Mouse (Mus musculus) kidney, postnatal 4 days (tissue): Measurements from ENCODE around the gene Dcaf11.

Source experiments
- DNase-seq, 2 experiments: peaks; one replicate each; pipeline ENCODE4 v3.0.0; 2021; ENCODE audit warnings: mixed read lengths in 2 of 2

Dcaf11 gene

DNA sequence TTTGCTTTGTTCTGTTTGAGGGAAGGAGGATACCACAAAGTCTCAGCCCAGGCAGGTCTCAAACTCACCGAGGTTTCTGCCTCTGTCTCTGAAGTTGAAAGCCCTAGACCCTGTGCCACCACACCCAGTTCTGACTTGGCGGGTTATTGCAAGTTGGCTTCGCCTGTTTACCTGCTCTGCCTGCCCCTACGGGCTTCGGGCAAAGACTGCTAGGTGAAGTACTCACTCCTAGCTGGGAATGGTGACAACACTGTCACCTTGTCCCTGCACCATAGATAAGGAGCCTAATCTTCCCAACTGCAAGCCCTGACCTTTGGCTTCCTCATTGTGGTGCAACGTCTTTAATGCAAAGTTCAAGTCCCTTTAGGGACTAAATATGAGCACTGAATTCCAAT lies 25.8 kb downstream of the Dcaf11 start:
- DNase-seq = no peak

DNA sequence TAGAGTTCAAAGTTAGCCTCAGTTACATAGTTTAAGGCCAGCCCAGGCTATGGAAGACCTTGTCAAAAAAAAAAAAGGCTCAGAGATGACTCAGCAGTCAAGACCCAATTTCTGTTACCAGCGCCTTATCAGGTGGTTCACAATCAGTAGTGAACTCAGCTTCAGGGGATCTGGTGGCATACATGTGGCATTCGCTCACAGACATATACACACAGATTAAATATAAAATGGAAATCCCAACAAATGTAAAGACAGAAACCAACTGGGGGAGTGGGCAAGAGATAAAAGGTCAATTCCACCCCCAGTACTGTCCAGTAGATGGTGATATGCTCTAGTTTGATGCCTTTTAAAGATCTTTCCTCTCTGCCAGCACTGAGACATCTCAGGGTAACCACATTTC lies 26.3 kb downstream of the Dcaf11 start:
- DNase-seq = no peak

DNA sequence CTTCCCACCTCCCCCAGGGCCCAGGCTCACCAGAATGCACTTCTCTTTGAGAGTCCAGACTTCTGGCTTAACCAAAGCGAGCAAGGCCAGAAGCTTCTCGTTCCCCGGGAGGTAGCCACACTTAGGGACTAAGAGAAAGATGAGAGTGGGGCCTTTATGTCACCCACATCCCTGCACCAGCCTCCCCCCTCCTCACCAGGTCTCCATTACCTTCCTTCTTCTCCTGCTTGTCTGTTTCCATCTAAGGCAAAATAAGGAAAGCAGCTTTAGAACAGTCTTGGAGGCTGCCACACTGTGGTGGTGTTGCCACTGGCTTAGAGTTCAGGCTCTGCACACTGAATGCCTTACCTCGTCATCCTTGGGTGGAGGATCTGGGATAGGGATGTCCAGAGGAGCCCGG lies 29.5 kb downstream of the Dcaf11 start:
- no peak for DNase-seq

DNA sequence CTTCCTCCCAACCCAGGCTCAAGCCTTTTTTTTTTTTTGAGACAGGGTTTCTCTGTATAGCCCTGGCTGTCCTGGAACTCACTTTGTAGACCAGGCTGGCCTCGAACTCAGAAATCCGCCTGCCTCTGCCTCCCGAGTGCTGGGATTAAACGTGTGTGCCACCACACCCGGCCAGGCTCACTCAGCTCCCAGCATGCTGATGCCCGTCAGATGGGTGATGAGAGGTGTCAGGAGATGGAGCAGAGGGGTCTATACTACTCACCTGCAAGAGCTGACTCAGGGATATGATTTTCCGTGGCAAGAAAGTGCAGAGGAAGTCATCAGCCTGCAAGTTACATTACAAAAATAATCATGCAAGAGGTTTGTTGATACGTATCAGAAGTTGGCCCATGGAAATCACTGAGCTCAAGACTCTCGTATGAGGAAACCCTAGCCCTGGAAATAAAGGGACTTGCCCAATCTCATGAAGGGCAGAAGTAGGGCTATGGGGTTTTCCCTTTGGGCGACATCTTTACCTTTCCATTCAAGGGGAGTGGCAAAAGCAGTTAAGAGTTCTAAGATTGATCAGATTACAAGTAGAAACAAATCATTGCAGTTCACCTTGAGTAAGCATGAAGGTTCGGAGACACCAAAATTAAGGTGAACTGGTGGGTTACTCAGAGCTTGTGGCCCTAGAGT lies 30.1 kb downstream of the Dcaf11 start:
- DNase-seq = no peak

DNA sequence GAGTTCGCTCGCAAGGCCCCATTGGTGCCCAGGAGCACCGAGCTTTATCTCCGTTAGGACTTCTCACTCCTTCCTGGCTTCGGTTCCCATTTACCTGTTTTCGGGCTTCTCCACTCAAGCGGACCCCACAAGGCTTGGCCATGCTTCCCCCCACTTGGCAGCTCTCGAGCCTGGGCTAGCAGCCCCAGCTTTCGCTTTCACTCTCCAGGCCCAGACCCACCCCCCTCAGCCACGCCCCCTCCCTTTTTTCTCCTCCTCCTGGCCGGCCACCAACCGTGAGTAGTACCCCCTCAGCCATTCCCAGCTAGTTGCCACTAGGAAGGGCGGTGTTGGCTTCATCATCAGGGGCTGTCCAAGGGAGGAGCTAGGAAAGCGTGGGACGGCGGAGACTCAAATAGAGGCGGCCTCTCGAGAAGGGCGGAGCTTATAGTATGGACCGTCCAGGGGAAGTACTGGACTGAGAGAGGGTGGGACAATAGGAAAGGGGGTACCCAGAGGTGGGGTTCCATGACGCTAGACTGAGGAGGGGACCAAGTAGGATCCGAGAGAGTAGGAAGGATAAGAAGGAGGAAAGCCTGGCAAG lies 31.0 kb downstream of the Dcaf11 start, which contains the start of gene Psme2:
Psme2 (minus strand) TSS at position 366 of the 583 bp plus-strand sequence.
- DNase-seq = peak; percentile 92 to 95

DNA sequence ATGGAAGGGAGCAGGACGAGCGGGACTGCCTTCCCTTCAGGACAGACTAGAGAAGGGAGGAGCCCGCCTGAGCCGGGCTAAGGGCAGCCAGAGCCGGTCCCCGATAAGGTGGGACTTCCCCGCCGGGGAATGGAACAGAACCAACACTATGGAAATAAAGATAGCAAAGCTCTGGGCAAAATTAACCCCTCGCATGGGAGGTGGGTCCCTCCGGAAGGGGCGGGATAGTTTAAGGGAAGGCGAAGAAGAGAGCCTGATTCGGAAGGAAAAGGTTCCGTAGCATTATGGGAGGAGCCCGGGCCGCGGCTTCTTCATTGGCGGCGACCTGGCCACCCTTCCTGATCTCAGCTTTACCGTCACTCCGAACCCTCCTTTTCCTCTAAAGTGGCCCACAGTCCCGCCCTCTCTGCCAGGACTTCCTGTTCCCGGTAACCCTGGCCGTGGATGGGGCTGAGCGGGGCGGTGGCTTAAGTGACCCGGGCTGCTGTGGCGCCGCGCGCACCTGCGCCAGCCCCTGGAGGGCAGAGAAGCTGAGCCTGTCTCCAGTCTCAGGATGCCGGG lies 31.6 kb downstream of the Dcaf11 start, which contains the start of gene Rnf31:
Rnf31 (plus strand) TSS at position 378 of the 561 bp plus-strand sequence.
- DNase-seq = peak; percentile 94 to 97

DNA sequence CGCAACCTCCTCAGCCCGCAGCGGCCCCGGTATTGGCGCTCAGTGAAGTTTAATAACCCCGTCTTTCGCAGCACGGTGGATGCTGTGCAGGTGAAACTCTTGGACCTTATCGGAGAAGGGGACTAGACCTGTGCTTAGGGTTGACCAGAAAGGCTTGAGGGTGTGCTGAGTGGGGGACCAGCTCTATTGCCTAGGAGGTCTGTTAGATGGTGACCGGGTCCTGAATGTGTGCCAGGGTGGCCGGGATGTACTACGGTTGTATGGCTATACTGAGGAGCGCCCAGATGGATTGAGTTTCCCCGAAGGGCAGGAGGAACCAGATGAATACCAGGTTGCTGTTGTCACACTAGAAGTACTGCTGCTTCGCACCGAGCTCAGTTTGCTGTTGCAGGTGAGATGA lies 32.4 kb downstream of the Dcaf11 start:
- peak; percentile 30 to 46 for DNase-seq

DNA sequence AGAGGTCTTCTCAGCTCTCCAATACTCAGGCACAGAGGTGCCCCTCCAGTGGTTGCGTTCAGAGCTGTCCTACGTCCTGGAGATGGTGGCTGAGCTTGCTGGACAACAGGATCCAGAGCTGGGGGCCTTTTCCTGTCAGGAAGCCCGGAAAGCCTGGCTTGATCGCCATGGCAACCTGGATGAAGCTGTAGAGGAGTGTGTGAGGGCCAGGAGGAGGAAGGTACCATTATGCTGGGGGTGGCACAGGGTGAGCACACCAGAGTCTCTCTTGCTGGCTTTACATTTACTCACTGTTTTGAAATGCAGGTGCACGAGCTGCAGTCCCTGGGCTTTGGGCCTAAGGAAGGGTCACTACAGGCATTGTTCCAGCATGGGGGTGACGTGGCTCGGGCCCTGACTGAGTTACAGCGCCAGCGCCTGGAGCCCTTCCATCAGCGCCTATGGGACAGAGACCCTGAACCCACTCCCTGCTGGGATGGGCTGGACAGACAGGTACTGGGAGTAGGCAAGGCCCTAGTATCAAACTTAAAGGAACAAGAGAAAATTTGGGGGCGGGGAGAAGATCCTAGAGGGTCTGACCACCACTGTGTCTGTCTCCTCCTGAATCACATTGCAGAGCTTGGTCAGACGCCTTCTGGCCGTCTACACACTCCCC lies 36.4 kb downstream of the Dcaf11 start:
- DNase-seq = peak in 1 of 2 experiments; percentile 48

DNA sequence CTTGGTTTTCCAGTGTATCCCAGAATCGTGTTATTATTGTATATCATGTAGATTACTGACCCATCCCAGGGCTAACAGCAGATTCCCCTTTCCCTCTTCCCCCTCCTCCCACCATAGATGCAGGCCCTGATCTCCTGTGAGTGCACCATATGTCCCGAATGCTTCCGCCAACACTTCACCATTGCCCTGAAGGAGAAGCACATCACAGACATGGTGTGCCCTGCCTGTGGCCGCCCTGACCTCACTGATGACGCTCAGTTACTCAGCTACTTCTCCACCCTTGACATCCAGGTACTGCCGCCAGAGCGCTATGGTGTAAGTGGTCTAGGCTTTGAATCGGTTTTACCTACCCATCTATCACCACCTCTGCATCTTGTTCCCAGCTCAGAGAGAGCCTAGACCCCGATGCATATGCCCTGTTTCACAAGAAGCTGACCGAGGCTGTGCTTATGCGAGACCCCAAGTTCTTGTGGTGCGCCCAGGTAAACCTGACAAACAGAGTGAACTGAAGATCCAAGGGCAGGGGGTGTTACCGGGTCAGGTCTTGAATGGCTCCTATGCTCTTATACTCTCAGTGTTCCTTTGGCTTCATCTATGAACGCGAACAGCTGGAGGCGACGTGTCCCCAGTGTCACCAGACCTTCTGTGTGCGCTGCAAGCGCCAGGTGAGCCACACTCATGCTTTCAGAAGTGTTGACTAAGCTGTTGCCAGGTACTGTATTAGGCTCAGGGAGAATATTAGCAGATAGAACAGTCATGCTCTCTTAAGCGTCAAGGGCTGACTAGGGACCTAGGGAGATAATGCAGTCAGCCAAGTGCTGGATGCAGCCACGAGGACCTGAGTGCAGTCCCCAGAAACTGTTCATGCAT lies 39.0 kb downstream of the Dcaf11 start:
- DNase-seq = no peak

DNA sequence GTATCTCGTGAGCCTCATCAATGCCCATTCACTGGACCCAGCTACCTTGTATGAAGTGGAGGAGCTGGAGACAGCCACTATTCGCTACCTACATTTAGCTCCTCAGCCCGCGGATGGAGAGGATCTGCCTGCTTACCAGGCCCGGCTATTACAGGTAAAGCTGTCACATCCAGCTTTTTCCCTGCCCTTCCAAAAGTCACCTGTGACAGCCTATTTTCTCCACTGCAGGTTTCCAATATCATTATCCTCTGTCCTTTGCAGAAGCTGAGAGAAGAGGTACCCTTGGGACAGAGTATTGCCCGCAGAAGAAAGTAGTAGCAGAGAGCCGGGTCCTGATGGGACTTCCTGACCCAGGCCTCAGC lies 43.4 kb downstream of the Dcaf11 start, which contains the start of gene Irf9:
Irf9 (plus strand) TSS at position 301 of the 362 bp plus-strand sequence.
- DNase-seq = no peak

DNA sequence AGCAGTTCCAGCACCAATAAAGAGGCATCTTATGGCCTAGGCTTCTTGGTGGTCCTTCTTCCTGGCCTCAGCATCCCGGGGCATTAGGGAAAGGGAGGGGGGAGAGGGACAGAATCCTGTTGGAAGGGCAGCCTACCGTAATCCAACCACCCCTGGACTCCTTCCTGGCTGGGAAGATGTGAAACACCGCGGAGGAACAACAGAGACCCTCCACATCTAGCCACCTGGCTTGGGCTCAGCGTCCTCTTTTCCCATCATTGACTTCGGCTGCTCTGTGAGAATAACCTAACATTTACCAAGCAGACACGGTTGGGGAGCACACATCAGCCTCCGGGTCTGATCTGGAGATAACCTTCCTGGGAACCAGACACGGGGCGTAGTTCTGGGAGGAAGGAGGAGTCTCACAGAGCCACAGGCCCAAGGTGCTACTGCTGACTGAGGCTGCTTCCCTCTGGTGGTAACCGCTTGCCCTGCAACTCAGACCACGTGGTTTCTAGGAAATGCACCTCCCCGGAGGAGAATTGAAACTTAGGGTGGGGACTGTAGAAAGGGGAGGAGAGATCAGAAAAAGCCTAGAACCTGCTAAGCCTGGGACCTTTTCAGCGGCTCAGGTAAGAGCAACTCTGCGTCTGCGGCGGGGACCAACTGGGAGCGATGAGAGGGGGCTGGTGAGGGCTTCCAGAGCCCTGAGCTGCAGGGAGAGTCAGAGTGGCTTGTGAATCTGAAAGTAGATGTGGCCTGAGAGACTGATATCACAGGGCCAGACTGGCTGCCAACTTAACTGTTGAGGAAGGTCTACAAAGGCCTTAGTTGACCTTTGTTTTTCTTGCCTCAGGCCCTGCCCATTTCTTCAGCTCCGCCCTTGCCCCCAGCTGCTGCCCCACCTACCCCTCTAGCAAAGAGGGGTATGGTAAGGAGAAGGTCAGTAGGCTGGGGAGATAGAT lies 44.1 kb downstream of the Dcaf11 start:
- peak; percentile 94 to 95 for DNase-seq

DNA sequence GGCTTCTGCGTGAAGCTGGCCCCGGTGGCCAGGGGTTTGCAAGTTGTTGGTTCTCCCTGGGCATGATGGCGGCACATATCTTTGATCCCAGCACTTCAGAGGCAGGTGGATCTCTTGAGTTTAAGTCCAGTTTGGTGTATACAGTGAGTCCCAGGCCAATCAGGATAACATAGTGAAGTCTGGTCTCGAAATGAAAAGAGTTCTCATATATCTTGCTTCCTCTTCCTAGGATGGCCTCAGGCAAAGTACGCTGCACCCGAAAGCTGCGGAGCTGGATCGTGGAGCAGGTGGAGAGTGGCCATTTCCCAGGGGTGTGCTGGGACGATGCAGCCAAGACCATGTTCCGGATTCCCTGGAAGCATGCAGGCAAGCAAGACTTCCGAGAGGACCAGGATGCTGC lies 45.0 kb downstream of the Dcaf11 start:
- no peak for DNase-seq

DNA sequence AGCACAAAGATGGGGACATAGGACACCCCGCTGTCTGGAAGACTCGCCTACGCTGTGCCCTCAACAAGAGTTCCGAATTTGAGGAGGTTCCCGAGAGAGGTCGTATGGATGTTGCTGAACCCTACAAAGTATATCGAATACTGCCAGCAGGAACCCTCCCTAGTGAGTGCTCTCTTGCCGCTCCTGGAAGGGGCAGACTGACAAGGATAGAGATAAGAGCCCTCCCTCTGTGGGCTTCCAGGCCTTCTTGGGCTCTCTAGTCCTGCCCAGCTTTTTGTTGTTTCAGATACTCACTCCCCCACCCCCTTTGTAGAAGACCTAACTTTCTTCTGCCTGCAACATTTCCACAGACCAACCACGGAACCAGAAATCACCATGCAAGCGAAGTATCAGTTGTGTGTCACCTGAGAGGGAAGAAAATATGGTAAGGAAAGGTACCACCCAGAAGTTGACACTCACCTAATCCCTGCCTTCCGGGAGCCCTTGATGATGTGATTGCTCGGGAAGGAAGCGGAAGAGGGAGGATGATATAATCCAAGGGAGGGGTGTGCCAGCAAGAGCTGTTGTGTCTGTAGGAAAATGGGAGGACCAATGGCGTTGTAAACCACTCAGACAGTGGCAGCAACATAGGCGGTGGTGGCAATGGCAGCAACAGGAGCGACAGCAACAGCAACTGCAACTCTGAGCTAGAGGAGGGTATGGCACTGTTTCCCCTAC lies 46.1 kb downstream of the Dcaf11 start:
- DNase-seq = no peak

DNA sequence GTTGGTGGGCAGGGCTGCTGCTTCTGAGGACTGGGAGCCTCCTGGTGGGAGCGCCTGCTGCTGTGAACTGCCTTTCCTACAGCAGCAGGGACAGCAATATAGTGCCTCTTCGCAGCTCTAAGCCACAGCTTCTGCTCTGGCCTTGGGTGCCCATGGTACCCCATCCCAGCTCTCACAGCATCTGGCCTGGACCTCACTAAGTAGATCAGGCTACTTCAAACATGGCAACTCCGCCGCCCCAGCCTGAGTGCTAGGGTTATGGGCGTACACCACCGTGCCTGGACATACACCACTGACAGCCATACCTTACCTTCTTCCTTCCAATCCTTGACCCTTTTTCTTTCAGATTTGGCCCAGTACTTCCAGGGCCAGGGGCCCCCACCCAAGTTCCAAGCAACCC lies 48.5 kb downstream of the Dcaf11 start:
- DNase-seq = no peak

DNA sequence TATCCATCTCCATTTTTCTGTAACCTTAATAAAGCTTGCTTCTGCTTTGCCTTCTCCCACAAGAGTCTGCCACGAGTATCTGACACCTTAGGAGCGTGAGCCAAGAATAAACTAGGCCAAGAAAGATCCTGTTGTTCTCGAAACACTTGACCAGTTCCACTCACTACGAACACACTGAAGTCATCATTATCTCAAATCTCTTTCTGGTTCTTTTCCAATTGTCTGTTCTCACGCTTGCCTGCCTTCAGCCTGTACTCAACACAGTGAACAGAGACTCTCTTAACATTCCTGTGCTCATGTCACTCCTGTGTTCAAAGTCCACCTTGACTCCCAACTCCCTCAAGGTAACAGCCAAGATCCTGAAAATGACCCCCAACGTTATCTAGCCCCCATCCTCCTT lies 53.5 kb downstream of the Dcaf11 start:
- DNase-seq = no peak

DNA sequence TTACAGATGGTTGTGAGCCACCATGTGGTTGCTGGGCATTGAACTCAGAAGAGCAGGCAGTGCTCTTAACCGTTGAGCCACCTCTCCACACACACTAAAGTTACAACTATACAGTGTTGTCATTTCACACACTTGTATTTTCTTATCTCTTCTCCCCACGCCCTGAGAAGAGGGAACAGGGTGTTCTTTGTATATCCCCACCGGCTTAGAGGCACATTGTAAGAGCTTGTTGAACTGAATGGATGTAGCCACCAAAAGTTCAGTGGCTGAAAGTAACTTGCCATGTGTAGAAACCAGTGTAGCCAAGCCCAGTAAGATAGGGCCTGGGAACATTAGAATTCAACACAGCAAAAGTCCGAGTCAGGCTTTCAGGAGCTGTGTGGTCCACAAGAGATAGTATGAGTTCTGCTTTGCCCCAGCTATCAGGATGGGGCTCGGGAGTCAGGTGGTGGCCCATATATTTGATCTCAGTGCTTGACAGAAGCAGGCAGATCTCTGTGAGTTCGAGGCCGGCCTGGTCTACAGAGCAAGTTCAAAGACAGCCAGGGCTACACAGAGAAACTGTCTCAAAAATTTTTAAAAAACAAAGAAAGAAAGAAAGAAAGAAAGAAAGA lies 54.9 kb downstream of the Dcaf11 start:
- DNase-seq = no peak

DNA sequence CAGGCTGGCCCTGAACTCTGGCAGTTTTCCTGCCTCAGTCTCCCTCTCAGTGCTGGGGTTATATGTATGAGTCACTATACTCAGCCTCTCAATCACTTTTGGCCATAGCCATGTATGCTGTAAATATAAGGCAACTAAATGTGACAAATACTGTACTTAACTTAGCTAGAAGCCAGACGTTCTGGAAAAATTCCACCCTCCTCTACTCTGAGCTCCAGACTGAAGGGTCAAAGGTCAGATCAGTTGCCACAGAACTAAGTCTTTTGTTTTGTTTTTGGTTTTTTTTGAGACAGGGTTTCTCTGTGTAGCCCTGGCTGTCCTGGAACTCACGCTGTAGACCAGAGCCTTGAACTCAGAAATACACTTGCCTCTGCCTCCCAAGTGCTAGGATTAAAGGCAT lies 56.1 kb downstream of the Dcaf11 start:
- DNase-seq = no peak

DNA sequence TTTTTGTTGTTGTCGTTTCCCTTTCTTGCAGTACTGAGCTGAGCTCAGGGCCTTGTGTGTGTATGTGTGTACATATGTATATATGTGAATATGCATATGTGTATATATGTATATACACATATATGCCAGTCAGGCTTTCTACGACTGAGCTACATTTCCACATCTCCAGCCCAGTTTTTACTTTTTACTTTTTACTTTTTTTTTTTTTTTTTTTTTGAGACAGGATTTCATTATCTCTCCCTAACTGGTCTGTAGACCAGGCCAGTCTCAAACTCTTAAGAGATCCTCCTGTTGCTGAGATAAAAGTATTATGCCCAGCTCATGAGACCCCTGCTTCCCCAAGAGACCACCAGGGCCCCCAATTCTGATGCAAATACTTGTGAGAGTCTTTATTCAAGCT lies 57.0 kb downstream of the Dcaf11 start:
- no peak for DNase-seq

DNA sequence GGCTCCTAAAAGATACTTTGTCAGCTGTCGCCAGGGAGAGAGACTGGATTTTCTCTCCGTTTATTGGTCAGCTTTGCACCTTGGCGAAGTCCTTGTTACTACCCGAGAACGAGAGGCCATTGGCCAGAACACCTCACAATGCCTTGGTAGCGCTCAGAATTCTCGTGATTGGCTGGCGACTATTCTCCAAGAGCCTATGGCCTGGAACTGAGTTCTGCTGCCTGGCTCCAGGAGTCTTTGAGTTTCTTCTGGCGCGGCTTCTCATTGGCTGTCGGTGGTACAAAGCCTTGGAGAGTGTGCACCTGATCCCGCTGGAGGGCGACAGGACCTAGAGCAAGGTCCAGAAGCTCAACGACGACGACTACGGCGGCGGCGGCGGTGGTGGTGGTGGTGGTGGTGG lies 58.0 kb downstream of the Dcaf11 start, which contains the start of gene Rec8:
Rec8 (plus strand) TSS at position 216 of the 400 bp plus-strand sequence.
- DNase-seq = peak; percentile 48 to 69

DNA sequence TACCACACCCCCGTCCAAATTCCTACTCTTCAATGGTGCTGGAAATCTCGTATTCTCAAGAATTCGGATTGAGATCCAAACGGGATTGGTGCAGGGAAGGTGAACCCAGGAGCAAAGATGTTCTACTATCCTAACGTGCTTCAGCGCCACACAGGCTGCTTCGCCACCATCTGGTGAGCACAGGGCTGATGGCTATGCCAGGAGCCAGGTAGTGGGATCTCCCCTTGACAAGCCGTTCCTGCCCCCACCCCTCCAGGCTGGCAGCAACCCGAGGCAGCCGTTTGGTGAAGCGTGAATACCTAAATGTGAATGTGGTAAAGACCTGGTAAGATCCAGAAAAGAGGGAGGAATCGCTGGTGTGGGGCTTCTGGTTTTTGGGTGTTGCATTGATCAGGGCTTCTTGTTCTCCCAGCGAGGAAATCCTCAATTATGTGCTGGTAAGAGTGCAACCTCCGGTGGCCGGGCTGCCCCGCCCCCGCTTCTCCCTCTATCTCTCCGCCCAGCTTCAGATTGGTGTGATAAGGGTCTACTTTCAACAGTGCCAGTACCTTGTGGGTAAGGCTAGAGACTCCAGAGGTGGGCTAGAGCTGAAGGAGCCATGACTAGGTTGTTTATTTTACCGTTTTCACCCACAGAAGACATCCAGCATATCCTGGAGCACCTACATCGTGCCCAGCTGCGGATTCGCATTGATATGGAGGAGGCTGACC lies 58.8 kb downstream of the Dcaf11 start:
- peak in 1 of 2 experiments; percentile 33 for DNase-seq
